Mouse (Mus musculus) lung, embryonic 15.5 days (tissue): ENCODE results near the gene Chd1. TPM values are rescaled to one million over a fixed set of nuclear protein-coding genes. Genes with fewer than 3 reads are reported as not detected.

Experiments used
- ATAC-seq: fragments of 200-750 bp; cut with Nextera tagmentation; 2 replicates; pipeline ENCODE4 v1.8.0; 2017; ENCODE audit warnings: moderate number of reproducible peaks, borderline replicate concordance; ENCODE audit not compliant: low FRiP score, low TSS enrichment; ENCODE audit errors: extremely low read depth
- H3K27ac ChIP-seq: fragments of 300-500 bp; sonication (generic); 2 replicates; pipeline ENCODE4 v1.5.1; 2015; ENCODE audit warnings: moderate library complexity, mild to moderate bottlenecking, inconsistent platforms
- H3K27me3 ChIP-seq: fragments of 300-500 bp; sonication (generic); 2 replicates; pipeline ENCODE4 v1.6.1; 2015; ENCODE audit warnings: inconsistent platforms
- H3K36me3 ChIP-seq: fragments of 300-500 bp; sonication (generic); 2 replicates; pipeline ENCODE4 v1.6.1; 2015; ENCODE audit warnings: inconsistent platforms
- H3K4me1 ChIP-seq: fragments of 300-500 bp; sonication (generic); 2 replicates; pipeline ENCODE4 v1.6.1; 2015; ENCODE audit warnings: inconsistent platforms
- H3K4me2 ChIP-seq: fragments of 300-500 bp; sonication (generic); 2 replicates; pipeline ENCODE4 v1.6.1; 2015; ENCODE audit warnings: inconsistent platforms, mild to moderate bottlenecking, moderate library complexity
- H3K4me3 ChIP-seq: fragments of 300-500 bp; sonication (generic); 2 replicates; pipeline ENCODE4 v1.5.1; 2015; ENCODE audit warnings: mild to moderate bottlenecking, inconsistent platforms
- H3K9ac ChIP-seq: fragments of 300-500 bp; sonication (generic); 2 replicates; pipeline ENCODE4 v1.6.1; 2015; ENCODE audit warnings: inconsistent platforms
- H3K9me3 ChIP-seq: fragments of 300-500 bp; sonication (generic); 2 replicates; pipeline ENCODE4 v1.6.1; 2016; ENCODE audit warnings: inconsistent platforms
- WGBS: fragments of 180-500 bp; shearing (Covaris S2); methylation state at CpG from one replicate; pipeline ENCODE4 v1.1.7; 2015; 5-methylcytosine and 5-hydroxymethylcytosine counted together
- polyA plus RNA-seq: library from polyadenylated mRNA; unstranded; fragments of >200 nt; fragmentation: Nextera tagmentation; extraction: Ambion mirVana; gene quantifications from 2 replicates; pipeline ENCODE4 v1.2.1, GENCODE M21; 2015

The Chd1 gene
- polyA plus RNA-seq, result 30.2 and 30.5 TPM in 2 replicates

DNA sequence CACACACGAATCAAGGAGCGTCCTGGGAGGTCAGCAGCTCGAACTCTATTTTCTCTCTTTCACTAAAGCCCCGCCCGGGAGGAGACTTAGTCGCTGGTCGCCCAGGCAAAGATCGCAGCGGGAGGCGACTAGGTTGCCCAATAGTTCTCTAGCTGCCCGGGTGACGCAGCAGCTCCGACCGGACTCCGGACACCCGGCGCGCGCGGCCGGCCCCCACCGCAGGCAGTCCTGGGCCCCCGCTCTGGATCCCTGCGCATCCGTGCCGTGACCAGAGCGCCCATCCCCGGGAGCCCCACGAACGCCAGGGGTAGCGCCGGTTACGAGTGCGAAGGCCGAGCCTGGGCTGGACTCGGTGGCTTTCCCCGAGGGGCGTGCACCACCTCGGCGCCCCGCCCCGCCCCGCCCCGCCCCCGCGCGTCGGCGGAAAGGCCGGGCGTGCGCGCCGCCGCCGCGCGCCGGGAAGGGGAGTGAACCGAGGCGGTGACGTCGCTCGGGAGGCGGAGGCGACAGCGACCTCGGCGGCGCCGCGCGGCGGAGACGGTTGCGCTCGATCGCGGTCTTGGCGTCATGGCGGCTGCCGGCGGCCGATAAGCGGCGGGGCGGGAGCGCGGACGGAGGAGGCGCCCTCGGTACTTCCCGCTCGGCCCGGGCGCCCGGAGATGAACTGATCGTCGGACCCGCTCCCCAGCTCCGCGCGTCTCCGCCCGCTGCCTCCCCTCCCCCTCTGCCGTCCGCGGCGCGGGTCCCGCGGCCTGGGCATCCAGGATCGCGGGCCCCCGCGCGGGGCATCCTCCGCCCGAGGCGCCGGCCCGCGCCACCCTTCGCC lies at the start of gene Chd1:
Gene Chd1 (plus strand): TSS at position 493 of the 826 bp plus-strand sequence.
- H3K36me3 ChIP-seq, result peaks cover 14% of the 10 kb centered on the region
- H3K9me3 ChIP-seq, result no peaks in the 10 kb centered on the region
- WGBS, result under 1% methylated on average over 58 of the region's 124 CpGs
- peak; percentile 94 for ATAC-seq
- H3K27ac ChIP-seq, result peak within 1 kb of the TSS; percentile 98
- H3K27me3 ChIP-seq, result no peaks in the 10 kb centered on the region
- H3K4me3 ChIP-seq, result peak within 1 kb of the TSS; percentile 93
- peak within 1 kb of the TSS; percentile 93 for H3K9ac ChIP-seq
- H3K4me1 ChIP-seq, result peaks cover 15% of the 10 kb centered on the region
- H3K4me2 ChIP-seq, result peak within 1 kb of the TSS; percentile 85

- no peaks in the 10 kb centered on the region for H3K36me3 ChIP-seq
- H3K9ac ChIP-seq, result no peak overlapping the region
- peak overlapping the region; percentile 31 for H3K4me2 ChIP-seq
- peak overlapping the region; percentile 13; the same call in 1 of the 2 replicates for H3K4me3 ChIP-seq
- ATAC-seq, result peak; percentile 91
- WGBS, result 10% methylated on average over 6 of the region's 6 CpGs
- no peaks in the 10 kb centered on the region for H3K9me3 ChIP-seq
- H3K27ac ChIP-seq, result peak overlapping the region; percentile 29
- H3K27me3 ChIP-seq, result no peaks in the 10 kb centered on the region
- H3K4me1 ChIP-seq, result peaks cover 9% of the 10 kb centered on the region
Observed at GRCm38 (mm10) chr17:15656881-15657607, 47.7 kb upstream of the Chd1 start.

DNA sequence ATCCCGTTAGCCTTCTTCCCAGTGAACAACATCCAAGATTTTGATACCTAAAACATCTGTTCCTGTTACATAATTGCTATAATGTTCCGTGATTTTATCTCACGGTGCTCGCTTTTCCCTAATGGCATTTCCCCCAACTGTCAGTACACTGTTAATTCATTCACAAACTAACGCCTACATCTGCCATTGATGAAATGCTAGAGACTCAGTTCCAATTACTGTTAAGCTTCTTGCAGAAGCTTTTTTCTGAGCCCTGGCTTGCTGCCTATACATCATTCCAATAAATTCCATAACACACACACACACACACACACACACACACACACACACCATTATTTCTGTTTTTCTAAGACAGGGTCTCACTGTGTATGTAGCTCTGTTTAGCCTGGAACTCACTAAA lies 31.9 kb upstream of the Chd1 start:
- Histone ChIP-seq H3K36me3 (no peaks in the 10 kb centered on the region), H3K9ac (no peak overlapping the region), H3K27ac (no peak overlapping the region), H3K9me3 (no peaks in the 10 kb centered on the region), H3K27me3 (no peaks in the 10 kb centered on the region), H3K4me2 (no peak overlapping the region), H3K4me3 (no peak overlapping the region), H3K4me1 (no peaks in the 10 kb centered on the region)
- ATAC-seq, result peak; percentile 42; the same call in 1 of the 2 replicates
- WGBS, result 40% methylated on average over 5 of the region's 5 CpGs

DNA sequence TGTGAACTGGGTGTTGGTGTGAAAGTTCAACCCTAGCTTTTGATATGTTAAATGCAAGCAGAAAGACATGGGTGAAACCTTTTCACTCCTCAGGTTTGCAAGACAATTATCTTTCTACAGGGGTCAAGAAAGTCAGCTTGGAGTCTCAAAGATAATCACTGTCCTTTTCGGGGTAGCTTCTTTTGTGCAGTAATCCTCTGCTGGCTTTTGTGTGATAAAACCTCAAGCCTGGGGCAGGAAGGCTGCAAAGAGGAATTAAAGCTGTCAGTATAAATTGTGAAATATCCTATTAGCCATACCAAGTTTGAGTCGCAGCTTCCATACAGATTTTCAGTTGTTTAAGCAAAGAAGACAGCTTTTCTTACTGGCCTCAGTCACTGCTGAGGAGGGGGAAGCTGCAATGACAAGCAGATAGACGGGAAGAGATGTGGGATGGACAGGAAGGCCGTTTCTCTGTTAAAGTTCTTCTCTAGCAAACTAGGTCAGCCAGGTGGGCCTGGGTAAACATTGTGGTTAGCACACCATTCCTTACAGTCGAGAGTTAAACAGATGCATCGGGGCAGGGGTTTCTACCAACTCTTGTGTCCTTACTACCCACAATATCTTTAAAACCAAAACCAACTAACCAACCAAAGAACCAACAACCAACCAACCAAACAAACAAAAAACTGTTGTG lies 26.7 kb upstream of the Chd1 start:
- no peak overlapping the region for H3K27ac ChIP-seq
- no peak for ATAC-seq
- no peak overlapping the region for H3K4me2 ChIP-seq
- H3K36me3 ChIP-seq, result no peaks in the 10 kb centered on the region
- 23% methylated on average over 6 of the region's 6 CpGs for WGBS
- H3K9ac ChIP-seq, result no peak overlapping the region
- H3K4me1 ChIP-seq, result no peaks in the 10 kb centered on the region
- H3K4me3 ChIP-seq, result no peak overlapping the region
- no peaks in the 10 kb centered on the region for H3K9me3 ChIP-seq
- no peaks in the 10 kb centered on the region for H3K27me3 ChIP-seq

DNA sequence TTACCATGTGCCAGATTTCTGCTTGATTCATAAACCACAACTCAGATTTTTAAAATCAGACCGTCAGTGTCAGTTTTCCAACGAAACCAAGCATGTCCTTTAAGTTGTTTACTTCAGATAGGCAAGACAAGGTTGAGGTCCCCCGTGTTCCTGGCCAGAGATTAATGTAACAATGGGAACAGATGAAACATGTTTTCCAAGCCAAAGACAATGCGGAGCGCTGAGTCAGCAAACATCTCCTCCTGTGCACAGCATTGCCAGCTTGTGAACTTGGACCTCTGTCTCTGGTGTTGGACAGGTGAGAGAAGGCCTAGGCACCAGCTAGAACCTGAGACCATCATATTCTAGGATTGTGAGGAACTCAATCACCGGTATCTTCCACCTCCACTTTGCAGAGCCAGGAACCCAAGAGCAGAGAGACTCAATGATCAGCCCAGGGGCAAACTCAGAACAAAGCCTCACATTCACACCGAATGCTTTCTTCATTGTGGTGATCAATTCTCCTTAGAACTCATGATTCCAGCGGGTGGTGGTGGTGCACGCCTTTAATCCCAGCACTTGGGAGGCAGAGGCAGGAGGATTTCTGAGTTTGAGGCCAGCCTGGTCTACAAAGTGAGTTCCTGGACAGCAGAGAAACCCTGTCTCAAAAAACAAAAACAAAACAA lies 24.7 kb upstream of the Chd1 start:
- Histone ChIP-seq H3K36me3 (no peaks in the 10 kb centered on the region), H3K4me1 (no peaks in the 10 kb centered on the region), H3K4me2 (no peak overlapping the region), H3K27me3 (no peaks in the 10 kb centered on the region), H3K9me3 (no peaks in the 10 kb centered on the region), H3K27ac (no peak overlapping the region), H3K4me3 (no peak overlapping the region), H3K9ac (no peak overlapping the region)
- ATAC-seq, result no peak
- WGBS, result 85% methylated on average over 9 of the region's 9 CpGs

GRCm38 (mm10) chr17:15680661-15681060 lies 24.1 kb upstream of the Chd1 start:
- Histone ChIP-seq H3K9me3 (no peaks in the 10 kb centered on the region), H3K9ac (no peak overlapping the region), H3K4me2 (no peak overlapping the region), H3K36me3 (no peaks in the 10 kb centered on the region), H3K27me3 (no peaks in the 10 kb centered on the region), H3K4me1 (no peaks in the 10 kb centered on the region), H3K27ac (no peak overlapping the region), H3K4me3 (no peak overlapping the region)
- ATAC-seq, result no peak
- 83% methylated on average over 4 of the region's 4 CpGs for WGBS

GRCm38 (mm10) chr17:15686396-15686795 lies 18.4 kb upstream of the Chd1 start:
- Histone ChIP-seq H3K27ac (no peak overlapping the region), H3K27me3 (no peaks in the 10 kb centered on the region), H3K9ac (no peak overlapping the region), H3K36me3 (no peaks in the 10 kb centered on the region), H3K4me1 (no peaks in the 10 kb centered on the region), H3K4me3 (no peak overlapping the region), H3K4me2 (no peak overlapping the region), H3K9me3 (no peaks in the 10 kb centered on the region)
- ATAC-seq, result no peak
- 86% methylated on average over 5 of the region's 5 CpGs for WGBS

DNA sequence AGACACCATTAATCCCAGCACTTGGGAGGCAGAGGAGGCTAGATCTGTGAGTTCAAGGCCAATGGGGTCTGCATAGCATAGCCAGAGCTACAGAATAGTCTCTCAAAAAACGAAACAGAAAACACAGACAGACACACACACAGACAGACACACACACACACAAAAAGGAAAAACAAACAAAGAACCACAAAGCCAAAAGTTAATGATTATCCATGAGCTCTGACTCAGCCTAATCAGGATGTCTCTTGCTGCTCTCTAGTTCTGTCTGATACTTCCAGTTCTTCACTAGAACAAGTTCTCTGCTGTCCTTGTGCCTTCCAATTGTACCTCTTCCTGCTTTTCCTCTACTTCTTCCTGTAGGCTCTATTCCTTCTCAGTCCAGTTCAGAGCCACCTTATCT lies 14.5 kb upstream of the Chd1 start:
- 67% methylated on average over 1 of the region's 1 CpGs for WGBS
- no peak for ATAC-seq
- H3K9me3 ChIP-seq, result no peaks in the 10 kb centered on the region

GRCm38 (mm10) chr17:15695566-15695965 lies 9.2 kb upstream of the Chd1 start:
- no peak overlapping the region for H3K4me3 ChIP-seq
- no peaks in the 10 kb centered on the region for H3K27me3 ChIP-seq
- no peak overlapping the region for H3K4me2 ChIP-seq
- no peaks in the 10 kb centered on the region for H3K36me3 ChIP-seq
- no peak for ATAC-seq
- WGBS, result 71% methylated on average over 2 of the region's 2 CpGs
- no peak overlapping the region for H3K9ac ChIP-seq
- H3K9me3 ChIP-seq, result no peaks in the 10 kb centered on the region
- no peaks in the 10 kb centered on the region for H3K4me1 ChIP-seq
- H3K27ac ChIP-seq, result no peak overlapping the region

More for the DNA sequence above, 14.5 kb upstream of the Chd1 start:
- Histone ChIP-seq H3K4me3 (no peak overlapping the region), H3K4me2 (no peak overlapping the region), H3K9ac (no peak overlapping the region), H3K4me1 (no peaks in the 10 kb centered on the region), H3K27ac (no peak overlapping the region), H3K36me3 (no peaks in the 10 kb centered on the region), H3K27me3 (no peaks in the 10 kb centered on the region)

- Histone ChIP-seq H3K4me3 (no peak overlapping the region), H3K4me2 (no peak overlapping the region), H3K27ac (no peak overlapping the region), H3K9me3 (no peaks in the 10 kb centered on the region), H3K27me3 (no peaks in the 10 kb centered on the region), H3K9ac (no peak overlapping the region), H3K36me3 (no peaks in the 10 kb centered on the region), H3K4me1 (0 out of 2 replicates have a peak, but pooled peaks cover 5% of the 10 kb centered on the region)
- no peak for ATAC-seq
- WGBS, result 70% methylated on average over 3 of the region's 3 CpGs
Observed at GRCm38 (mm10) chr17:15698956-15699355, 5.8 kb upstream of the Chd1 start.

GRCm38 (mm10) chr17:15701505-15701904 lies 3.3 kb upstream of the Chd1 start:
- no peaks in the 10 kb centered on the region for H3K27me3 ChIP-seq
- H3K4me2 ChIP-seq, result no peak overlapping the region

More at GRCm38 (mm10) chr17:15701505-15701904, 3.3 kb upstream of the Chd1 start:
- Histone ChIP-seq H3K27ac (no peak overlapping the region), H3K36me3 (no peaks in the 10 kb centered on the region), H3K4me1 (peaks cover 7% of the 10 kb centered on the region; the same call in 1 of the 2 replicates), H3K9ac (no peak overlapping the region), H3K4me3 (no peak overlapping the region), H3K9me3 (no peaks in the 10 kb centered on the region)
- 84% methylated on average over 5 of the region's 5 CpGs for WGBS
- no peak for ATAC-seq
